Mouse (Mus musculus) brain, embryonic 14.5 days (tissue): ENCODE measurements around the gene Tnxb.

ENCODE experiments used
- CTCF ChIP-seq: fragments of 200-500 bp; IDR thresholded peaks from 2 replicates; pipeline ENCODE4 v1.5.1; 2012; ENCODE audit warnings: inconsistent platforms, mild to moderate bottlenecking, moderate library complexity, borderline replicate concordance; ENCODE audit not compliant: insufficient read depth, insufficient read length; ENCODE audit errors: extremely low read depth
- POLR2A ChIP-seq: fragments of 200-500 bp; IDR thresholded peaks from 2 replicates; pipeline ENCODE4 v1.6.1; 2012; ENCODE audit warnings: mild to moderate bottlenecking, inconsistent platforms, borderline replicate concordance; ENCODE audit not compliant: poor library complexity, insufficient read depth, insufficient read length, severe bottlenecking; ENCODE audit errors: extremely low read depth

- no peak for TF ChIP-seq CTCF
- no peak for TF ChIP-seq POLR2A
These were observed 17.4 kb upstream of the Tnxb start for GRCm38 (mm10) chr17:34652985-34653384.
